Mouse (Mus musculus): ENCODE results near the gene Icam2. TPM values are rescaled to one million over a fixed set of nuclear protein-coding genes. Genes with fewer than 3 reads are reported as not detected.

Icam2 gene
- 38.1 and 39.3 TPM in 2 replicates for polyA plus RNA-seq (2015; fragmentation: Nextera tagmentation; extraction: Ambion mirVana)

GRCm38 (mm10) chr11:106387791-106388216 is at the start of gene Icam2:
Icam2 (minus strand) TSS chr11:106388075.
- H3K36me3 ChIP-seq, result no peaks in the 10 kb centered on the region
- no peaks in the 10 kb centered on the region for H3K9me3 ChIP-seq
- ATAC-seq, result no peak
- H3K4me2 ChIP-seq (replicated peaks), result no peak within 1 kb of the TSS
- H3K27me3 ChIP-seq (replicated peaks), result no peaks in the 10 kb centered on the region
- WGBS, result 74% methylated on average over 6 of the region's 6 CpGs
- H3K27ac ChIP-seq, result no peak within 1 kb of the TSS
- no peaks in the 10 kb centered on the region; the same call in 1 of the 2 replicates for H3K4me1 ChIP-seq (replicated peaks)
- H3K9ac ChIP-seq, result no peak within 1 kb of the TSS
- H3K4me3 ChIP-seq (replicated peaks), result no peak within 1 kb of the TSS

- H3K4me2 ChIP-seq (replicated peaks), result no peak overlapping the region
- no peaks in the 10 kb centered on the region for H3K27me3 ChIP-seq (replicated peaks)
- H3K4me1 ChIP-seq (replicated peaks), result no peaks in the 10 kb centered on the region
- no peak overlapping the region for H3K27ac ChIP-seq
- no peak for ATAC-seq
- WGBS, result 84% methylated on average over 2 of the region's 2 CpGs
- H3K9ac ChIP-seq, result no peak overlapping the region
- no peaks in the 10 kb centered on the region for H3K36me3 ChIP-seq
- no peaks in the 10 kb centered on the region for H3K9me3 ChIP-seq
- no peak overlapping the region for H3K4me3 ChIP-seq (replicated peaks)
Measured at GRCm38 (mm10) chr11:106437543-106437942, 49.7 kb upstream of the Icam2 start.

- Histone ChIP-seq H3K4me1 (replicated peaks) (no peaks in the 10 kb centered on the region), H3K27me3 (replicated peaks) (no peaks in the 10 kb centered on the region), H3K4me3 (replicated peaks) (no peak overlapping the region), H3K4me2 (replicated peaks) (no peak overlapping the region), H3K9me3 (no peaks in the 10 kb centered on the region), H3K36me3 (no peaks in the 10 kb centered on the region), H3K27ac (no peak overlapping the region), H3K9ac (no peak overlapping the region)
- no peak for ATAC-seq
- 87% methylated on average over 5 of the region's 5 CpGs for WGBS
Measured at GRCm38 (mm10) chr11:106437039-106437438, 49.2 kb upstream of the Icam2 start.

- Histone ChIP-seq H3K9ac (no peak overlapping the region), H3K36me3 (no peaks in the 10 kb centered on the region), H3K9me3 (no peaks in the 10 kb centered on the region), H3K4me1 (replicated peaks) (no peaks in the 10 kb centered on the region), H3K4me2 (replicated peaks) (no peak overlapping the region), H3K27me3 (replicated peaks) (no peaks in the 10 kb centered on the region), H3K4me3 (replicated peaks) (no peak overlapping the region), H3K27ac (no peak overlapping the region)
- ATAC-seq, result no peak
- WGBS, result 89% methylated on average over 5 of the region's 5 CpGs
Measured at GRCm38 (mm10) chr11:106430392-106430791, 42.5 kb upstream of the Icam2 start.

GRCm38 (mm10) chr11:106429689-106430088 is 41.8 kb upstream of the Icam2 start:
- no peak for ATAC-seq
- Histone ChIP-seq H3K4me2 (replicated peaks) (no peak overlapping the region), H3K9ac (no peak overlapping the region), H3K27ac (no peak overlapping the region), H3K4me1 (replicated peaks) (no peaks in the 10 kb centered on the region), H3K36me3 (no peaks in the 10 kb centered on the region), H3K27me3 (replicated peaks) (no peaks in the 10 kb centered on the region), H3K9me3 (no peaks in the 10 kb centered on the region), H3K4me3 (replicated peaks) (no peak overlapping the region)
- 73% methylated on average over 4 of the region's 4 CpGs for WGBS

GRCm38 (mm10) chr11:106428556-106428955 is 40.7 kb upstream of the Icam2 start:
- no peak overlapping the region for H3K4me3 ChIP-seq (replicated peaks)
- WGBS, result 84% methylated on average over 2 of the region's 2 CpGs
- no peaks in the 10 kb centered on the region for H3K27me3 ChIP-seq (replicated peaks)
- H3K27ac ChIP-seq, result no peak overlapping the region
- ATAC-seq, result no peak
- no peak overlapping the region for H3K9ac ChIP-seq
- no peaks in the 10 kb centered on the region for H3K36me3 ChIP-seq
- no peak overlapping the region for H3K4me2 ChIP-seq (replicated peaks)
- no peaks in the 10 kb centered on the region for H3K4me1 ChIP-seq (replicated peaks)
- H3K9me3 ChIP-seq, result no peaks in the 10 kb centered on the region

- Histone ChIP-seq H3K4me1 (replicated peaks) (no peaks in the 10 kb centered on the region), H3K4me2 (replicated peaks) (no peak overlapping the region), H3K9ac (no peak overlapping the region), H3K27ac (no peak overlapping the region), H3K27me3 (replicated peaks) (no peaks in the 10 kb centered on the region), H3K36me3 (no peaks in the 10 kb centered on the region), H3K4me3 (replicated peaks) (no peak overlapping the region), H3K9me3 (no peaks in the 10 kb centered on the region)
- no peak for ATAC-seq
- 69% methylated on average over 4 of the region's 4 CpGs for WGBS
Measured at GRCm38 (mm10) chr11:106428106-106428505, 40.2 kb upstream of the Icam2 start.

- no peak overlapping the region for H3K4me3 ChIP-seq (replicated peaks)
- no peaks in the 10 kb centered on the region for H3K4me1 ChIP-seq (replicated peaks)
- no peak overlapping the region for H3K4me2 ChIP-seq (replicated peaks)
- H3K27ac ChIP-seq, result no peak overlapping the region
- H3K9ac ChIP-seq, result no peak overlapping the region
- no peaks in the 10 kb centered on the region for H3K36me3 ChIP-seq
- H3K27me3 ChIP-seq (replicated peaks), result no peaks in the 10 kb centered on the region
- H3K9me3 ChIP-seq, result no peaks in the 10 kb centered on the region
- 82% methylated on average over 4 of the region's 4 CpGs for WGBS
- no peak for ATAC-seq
Measured at GRCm38 (mm10) chr11:106426447-106426846, 38.6 kb upstream of the Icam2 start.

GRCm38 (mm10) chr11:106425201-106425600 is 37.3 kb upstream of the Icam2 start:
- 92% methylated on average over 5 of the region's 5 CpGs for WGBS
- Histone ChIP-seq H3K9ac (no peak overlapping the region), H3K9me3 (no peaks in the 10 kb centered on the region), H3K4me3 (replicated peaks) (no peak overlapping the region), H3K36me3 (no peaks in the 10 kb centered on the region), H3K27ac (no peak overlapping the region), H3K27me3 (replicated peaks) (no peaks in the 10 kb centered on the region), H3K4me1 (replicated peaks) (no peaks in the 10 kb centered on the region), H3K4me2 (replicated peaks) (no peak overlapping the region)
- ATAC-seq, result no peak

GRCm38 (mm10) chr11:106419262-106420102 is 31.6 kb upstream of the Icam2 start:
- Histone ChIP-seq H3K9ac (no peak overlapping the region), H3K4me2 (replicated peaks) (no peak overlapping the region), H3K27me3 (replicated peaks) (no peaks in the 10 kb centered on the region), H3K9me3 (no peaks in the 10 kb centered on the region), H3K4me1 (replicated peaks) (no peaks in the 10 kb centered on the region), H3K36me3 (no peaks in the 10 kb centered on the region), H3K27ac (no peak overlapping the region), H3K4me3 (replicated peaks) (no peak overlapping the region)
- ATAC-seq, result no peak
- WGBS, result 69% methylated on average over 9 of the region's 9 CpGs

- Histone ChIP-seq H3K27me3 (replicated peaks) (no peaks in the 10 kb centered on the region), H3K4me3 (replicated peaks) (no peak overlapping the region), H3K4me1 (replicated peaks) (no peaks in the 10 kb centered on the region), H3K27ac (0 out of 2 replicates have a peak overlapping the region, but pooled peaks have one; percentile 24), H3K9me3 (no peaks in the 10 kb centered on the region), H3K36me3 (no peaks in the 10 kb centered on the region), H3K9ac (no peak overlapping the region), H3K4me2 (replicated peaks) (no peak overlapping the region)
- WGBS, result 34% methylated on average over 4 of the region's 4 CpGs
- peak; percentile 55 for ATAC-seq
Measured at GRCm38 (mm10) chr11:106418622-106419196, 30.8 kb upstream of the Icam2 start.

GRCm38 (mm10) chr11:106417860-106418259 is 30.0 kb upstream of the Icam2 start:
- no peak for ATAC-seq
- Histone ChIP-seq H3K36me3 (no peaks in the 10 kb centered on the region), H3K27me3 (replicated peaks) (no peaks in the 10 kb centered on the region), H3K9me3 (no peaks in the 10 kb centered on the region), H3K4me2 (replicated peaks) (no peak overlapping the region), H3K9ac (no peak overlapping the region), H3K4me1 (replicated peaks) (no peaks in the 10 kb centered on the region), H3K27ac (no peak overlapping the region), H3K4me3 (replicated peaks) (no peak overlapping the region)
- 86% methylated on average over 2 of the region's 2 CpGs for WGBS

GRCm38 (mm10) chr11:106416331-106416730 is 28.5 kb upstream of the Icam2 start:
- Histone ChIP-seq H3K9me3 (no peaks in the 10 kb centered on the region), H3K27ac (no peak overlapping the region), H3K4me2 (replicated peaks) (no peak overlapping the region), H3K9ac (no peak overlapping the region), H3K27me3 (replicated peaks) (no peaks in the 10 kb centered on the region), H3K4me3 (replicated peaks) (no peak overlapping the region), H3K4me1 (replicated peaks) (no peaks in the 10 kb centered on the region), H3K36me3 (0 out of 2 replicates have a peak, but pooled peaks cover 2% of the 10 kb centered on the region)
- 86% methylated on average over 3 of the region's 3 CpGs for WGBS
- no peak for ATAC-seq
